Mouse (Mus musculus) bone marrow, adult 2 months (tissue): ENCODE data around the gene Faf2.

Source experiments
- CTCF ChIP-seq: fragments of 200-500 bp; IDR thresholded peaks from 2 replicates; pipeline ENCODE4 v1.5.1; 2011; ENCODE audit warnings: low read length, control low read depth; ENCODE audit not compliant: control insufficient read depth, insufficient read depth
- POLR2A ChIP-seq: fragments of 200-500 bp; IDR thresholded peaks from 2 replicates; pipeline ENCODE4 v1.6.1; 2011; ENCODE audit warnings: low read depth, mild to moderate bottlenecking, control low read depth, low read length, borderline replicate concordance; ENCODE audit not compliant: control insufficient read depth

GRCm38 (mm10) chr13:54692711-54693557 is 71.3 kb downstream of the Faf2 start:
- TF ChIP-seq CTCF (no peak), POLR2A (no peak)
